Comparison of ENCODE assay signal across 8 mouse cellular contexts in genomic region chr2:145903061-145903901, GRCm38 (mm10). TPM values are rescaled to one million over a fixed set of nuclear protein-coding genes. Genes with fewer than 3 reads are reported as not detected.
DNase-seq lines count a peak whose midpoint lies in the region; ATAC-seq and TF ChIP-seq lines count a peak whose summit lies in the region.

No protein-coding gene starts in this region.

- H3K9me3 ChIP-seq in ES-Bruce4 (replicated peaks; ENCODE audit: control insufficient read depth, insufficient read depth, low read length, poor library complexity, severe bottlenecking): no peaks in the 10 kb centered on the region
- H3K9me3 ChIP-seq in forebrain, embryonic 12.5 days: no peaks in the 10 kb centered on the region
- H3K9me3 ChIP-seq in heart, postnatal 0 days (replicated peaks; ENCODE audit: control insufficient read depth, low read length): no peaks in the 10 kb centered on the region
- H3K9me3 ChIP-seq in liver, embryonic 15.5 days (replicated peaks): no peaks in the 10 kb centered on the region
- no peaks in the 10 kb centered on the region for H3K9me3 ChIP-seq in neural tube, embryonic 11.5 days (ENCODE audit: control insufficient read depth, low read length)
- H3K9me3 ChIP-seq in stomach, embryonic 16.5 days (replicated peaks; ENCODE audit: control insufficient read depth, low read length): no peaks in the 10 kb centered on the region

- no peak for TF ChIP-seq POLR2A in ES-Bruce4 (IDR thresholded peaks at IDR 0.05; ENCODE audit: insufficient read depth, low read length)

- H3K9ac ChIP-seq in ES-Bruce4 (ENCODE audit: low read depth, poor library complexity, severe bottlenecking): peak overlapping the region; percentile 93
- H3K9ac ChIP-seq in forebrain, embryonic 12.5 days: peak overlapping the region; percentile 93
- H3K9ac ChIP-seq in heart, postnatal 0 days (replicated peaks; ENCODE audit: low read depth, low read length): peak overlapping the region; percentile 94
- H3K9ac ChIP-seq in liver, embryonic 15.5 days: peak overlapping the region; percentile 79
- H3K9ac ChIP-seq in neural tube, embryonic 11.5 days (ENCODE audit: low read length): peak overlapping the region; percentile 96
- H3K9ac ChIP-seq in stomach, embryonic 16.5 days (ENCODE audit: low read length): peak overlapping the region; percentile 86

- ATAC-seq in forebrain, embryonic 12.5 days (ENCODE audit: low FRiP score): peak; percentile 97
- peak; percentile 99 for ATAC-seq in heart, postnatal 0 days (ENCODE audit: insufficient read depth, low read depth)
- ATAC-seq in liver, embryonic 15.5 days (ENCODE audit: insufficient read depth): peak; percentile 90
- peak; percentile 95 for ATAC-seq in neural tube, embryonic 11.5 days (ENCODE audit: insufficient read depth, low FRiP score, low TSS enrichment)
- ATAC-seq in stomach, embryonic 16.5 days (ENCODE audit: insufficient read depth, low FRiP score): peak; percentile 95

- TF ChIP-seq EP300 in ES-Bruce4 (IDR thresholded peaks at IDR 0.05; ENCODE audit: insufficient read depth, low read depth, low read length): no peak
- no peak for TF ChIP-seq EP300 in heart, postnatal 0 days (IDR thresholded peaks at IDR 0.05; ENCODE audit: low read depth)

- H3K4me2 ChIP-seq in forebrain, embryonic 12.5 days: peak overlapping the region; percentile 64
- H3K4me2 ChIP-seq in heart, postnatal 0 days (ENCODE audit: low read depth, low read length): peak overlapping the region; percentile 69
- peak overlapping the region; percentile 72 for H3K4me2 ChIP-seq in liver, embryonic 15.5 days
- H3K4me2 ChIP-seq in neural tube, embryonic 11.5 days (ENCODE audit: low read depth): peak overlapping the region; percentile 55
- peak overlapping the region; percentile 89 for H3K4me2 ChIP-seq in stomach, embryonic 16.5 days (ENCODE audit: low read depth, low read length)

- no peaks in the 10 kb centered on the region for H3K4me1 ChIP-seq in ES-Bruce4 (ENCODE audit: control insufficient read depth, insufficient read depth, low read length)
- H3K4me1 ChIP-seq in forebrain, embryonic 12.5 days: peaks cover 21% of the 10 kb centered on the region
- peaks cover 19% of the 10 kb centered on the region for H3K4me1 ChIP-seq in heart, postnatal 0 days (ENCODE audit: control insufficient read depth, insufficient read depth)
- H3K4me1 ChIP-seq in liver, embryonic 15.5 days (replicated peaks): peaks cover 29% of the 10 kb centered on the region
- H3K4me1 ChIP-seq in neural tube, embryonic 11.5 days (ENCODE audit: control insufficient read depth, insufficient read depth, low read length): no peaks in the 10 kb centered on the region
- H3K4me1 ChIP-seq in stomach, embryonic 16.5 days (ENCODE audit: control insufficient read depth, insufficient read depth, low read length): peaks cover 19% of the 10 kb centered on the region

- under 1% methylated on average over 68 of the region's 68 CpGs for WGBS in forebrain, embryonic 12.5 days
- under 1% methylated on average over 68 of the region's 68 CpGs for WGBS in heart, postnatal 0 days
- under 1% methylated on average over 68 of the region's 68 CpGs for WGBS in liver, embryonic 15.5 days (ENCODE audit: insufficient replicate concordance)
- under 1% methylated on average over 68 of the region's 68 CpGs for WGBS in neural tube, embryonic 11.5 days
- under 1% methylated on average over 68 of the region's 68 CpGs for WGBS in stomach, embryonic 16.5 days

- peaks cover 21% of the 10 kb centered on the region for H3K36me3 ChIP-seq in ES-Bruce4 (ENCODE audit: control insufficient read depth, insufficient read depth, low read length, poor library complexity, severe bottlenecking)
- H3K36me3 ChIP-seq in forebrain, embryonic 12.5 days (replicated peaks): 0 out of 2 replicates have a peak, but pooled peaks cover 7% of the 10 kb centered on the region
- H3K36me3 ChIP-seq in heart, postnatal 0 days (replicated peaks; ENCODE audit: control insufficient read depth, insufficient read depth, low read length): peaks cover 9% of the 10 kb centered on the region; the same call in 1 of the 2 replicates
- H3K36me3 ChIP-seq in liver, embryonic 15.5 days (replicated peaks): 0 out of 2 replicates have a peak, but pooled peaks cover 12% of the 10 kb centered on the region
- H3K36me3 ChIP-seq in neural tube, embryonic 11.5 days (ENCODE audit: control insufficient read depth, insufficient read depth, low read length): no peaks in the 10 kb centered on the region
- H3K36me3 ChIP-seq in stomach, embryonic 16.5 days (ENCODE audit: control insufficient read depth, insufficient read depth, low read length): no peaks in the 10 kb centered on the region

- DNase-seq in c-Kit-positive CD71-positive TER-119-positive erythroid progenitor cells, embryonic 14.5 days (ENCODE audit: low spot score): peak; percentile 74
- DNase-seq in heart, postnatal 0 days (ENCODE audit: low spot score): peak; percentile 88
- DNase-seq in kidney, postnatal 36 days: peak; percentile 94 to 95
- peak; percentile 91 for DNase-seq in neural tube, embryonic 11.5 days (ENCODE audit: low spot score)

- H3K27ac ChIP-seq in ES-Bruce4 (ENCODE audit: insufficient read depth, low read length): peak overlapping the region; percentile 20
- peak overlapping the region; percentile 75 for H3K27ac ChIP-seq in forebrain, embryonic 12.5 days
- H3K27ac ChIP-seq in heart, postnatal 0 days (ENCODE audit: low read depth): peak overlapping the region; percentile 93
- H3K27ac ChIP-seq in liver, embryonic 15.5 days (replicated peaks): peak overlapping the region; percentile 77
- H3K27ac ChIP-seq in neural tube, embryonic 11.5 days (ENCODE audit: low read depth, low read length): peak overlapping the region; percentile 76
- peak overlapping the region; percentile 82 for H3K27ac ChIP-seq in stomach, embryonic 16.5 days (ENCODE audit: low read length)

- peak overlapping the region; percentile 83 for H3K4me3 ChIP-seq in ES-Bruce4 (ENCODE audit: low read depth, low read length)
- peak overlapping the region; percentile 99 for H3K4me3 ChIP-seq in forebrain, embryonic 12.5 days (replicated peaks)
- peak overlapping the region; percentile 97 for H3K4me3 ChIP-seq in heart, postnatal 0 days (ENCODE audit: low read depth, low read length)
- H3K4me3 ChIP-seq in liver, embryonic 15.5 days (replicated peaks): peak overlapping the region; percentile 96
- H3K4me3 ChIP-seq in neural tube, embryonic 11.5 days (ENCODE audit: low read depth, low read length): peak overlapping the region; percentile 96
- H3K4me3 ChIP-seq in stomach, embryonic 16.5 days (replicated peaks; ENCODE audit: low read length): peak overlapping the region; percentile 71

- H3K27me3 ChIP-seq in ES-Bruce4 (ENCODE audit: control insufficient read depth, insufficient read depth, low read length, poor library complexity, severe bottlenecking): no peaks in the 10 kb centered on the region
- H3K27me3 ChIP-seq in forebrain, embryonic 12.5 days: no peaks in the 10 kb centered on the region
- H3K27me3 ChIP-seq in heart, postnatal 0 days (ENCODE audit: control insufficient read depth, insufficient read depth, low read length): no peaks in the 10 kb centered on the region
- H3K27me3 ChIP-seq in liver, embryonic 15.5 days: no peaks in the 10 kb centered on the region
- H3K27me3 ChIP-seq in neural tube, embryonic 11.5 days (ENCODE audit: control insufficient read depth, insufficient read depth, low read length): no peaks in the 10 kb centered on the region
- H3K27me3 ChIP-seq in stomach, embryonic 16.5 days (ENCODE audit: control insufficient read depth, insufficient read depth, low read length): no peaks in the 10 kb centered on the region

- TF ChIP-seq CTCF in ES-Bruce4 (IDR thresholded peaks at IDR 0.05; ENCODE audit: low read depth, low read length): peak; percentile 39
- TF ChIP-seq CTCF in heart, postnatal 0 days (IDR thresholded peaks at IDR 0.05; ENCODE audit: low read depth): peak; percentile 54

RNA-seq across cellular contexts. Expression of gene Naa20, which starts 1.4 kb away (rescaled TPM):
- 114 and 119 TPM in 2 replicates for polyA plus RNA-seq in ES-Bruce4 (2011; ENCODE audit: insufficient read depth, insufficient read length, low read depth, missing spikeins)
- polyA plus RNA-seq in forebrain, embryonic 12.5 days (2016; fragmentation: Nextera tagmentation; extraction: Ambion mirVana): 124 and 132 TPM in 2 replicates
- total RNA-seq in heart, postnatal 0 days (2014; rRNA removed; ENCODE audit: low replicate concordance): 155 and 298 TPM in 2 replicates
- 243 TPM in 2 replicates for polyA plus RNA-seq in heart, postnatal 0 days (2015; fragmentation: Nextera tagmentation; extraction: Ambion mirVana)
- 46.5 and 50.3 TPM in 2 replicates for polyA plus RNA-seq in liver, embryonic 15.5 days (2015; fragmentation: Nextera tagmentation; extraction: Ambion mirVana)
- polyA plus RNA-seq in neural tube, embryonic 11.5 days (2014; fragmentation: Nextera tagmentation; extraction: Ambion mirVana): 156 and 164 TPM in 2 replicates
- 144 and 160 TPM in 2 replicates for polyA plus RNA-seq in stomach, embryonic 16.5 days (2015; fragmentation: Nextera tagmentation; extraction: Ambion mirVana)

RNA-seq across cellular contexts. Expression of gene Cfap61, which starts 31.3 kb away (rescaled TPM):
- polyA plus RNA-seq in ES-Bruce4 (2011; ENCODE audit: insufficient read depth, insufficient read length, low read depth, missing spikeins): 1.1 and 2.4 TPM in 2 replicates
- polyA plus RNA-seq in forebrain, embryonic 12.5 days (2016; fragmentation: Nextera tagmentation; extraction: Ambion mirVana): 1.1 and 1.2 TPM in 2 replicates
- total RNA-seq in heart, postnatal 0 days (2014; rRNA removed; ENCODE audit: low replicate concordance): 0.46 TPM in 1 of 2 replicates, not detected in the other
- polyA plus RNA-seq in heart, postnatal 0 days (2015; fragmentation: Nextera tagmentation; extraction: Ambion mirVana): 0.37 and 0.68 TPM in 2 replicates
- polyA plus RNA-seq in liver, embryonic 15.5 days (2015; fragmentation: Nextera tagmentation; extraction: Ambion mirVana): not detected in 2 replicates
- 0.91 and 3.1 TPM in 2 replicates for polyA plus RNA-seq in neural tube, embryonic 11.5 days (2014; fragmentation: Nextera tagmentation; extraction: Ambion mirVana)
- polyA plus RNA-seq in stomach, embryonic 16.5 days (2015; fragmentation: Nextera tagmentation; extraction: Ambion mirVana): 0.12 and 0.13 TPM in 2 replicates

RNA-seq across cellular contexts. Expression of gene Crnkl1, which starts 31.5 kb away (rescaled TPM):
- polyA plus RNA-seq in ES-Bruce4 (2011; ENCODE audit: insufficient read depth, insufficient read length, low read depth, missing spikeins): 32.7 and 35.8 TPM in 2 replicates
- 37.9 and 41.7 TPM in 2 replicates for polyA plus RNA-seq in forebrain, embryonic 12.5 days (2016; fragmentation: Nextera tagmentation; extraction: Ambion mirVana)
- 9.4 and 14.1 TPM in 2 replicates for total RNA-seq in heart, postnatal 0 days (2014; rRNA removed; ENCODE audit: low replicate concordance)
- polyA plus RNA-seq in heart, postnatal 0 days (2015; fragmentation: Nextera tagmentation; extraction: Ambion mirVana): 14.0 and 15.5 TPM in 2 replicates
- polyA plus RNA-seq in liver, embryonic 15.5 days (2015; fragmentation: Nextera tagmentation; extraction: Ambion mirVana): 14.3 and 14.7 TPM in 2 replicates
- polyA plus RNA-seq in neural tube, embryonic 11.5 days (2014; fragmentation: Nextera tagmentation; extraction: Ambion mirVana): 44.1 and 46.5 TPM in 2 replicates
- polyA plus RNA-seq in stomach, embryonic 16.5 days (2015; fragmentation: Nextera tagmentation; extraction: Ambion mirVana): 21.7 and 24.8 TPM in 2 replicates

Comparison
In these comparisons a context has a peak if more than half of its experiments do, and no peak if none do; other contexts are left out.
1. Peak in every context shown above with its lines: DNase-seq, ATAC-seq, H3K4me3 ChIP-seq and H3K27ac ChIP-seq.
2. H3K27ac ChIP-seq: peak in every context shown above with its lines; median percentile 93 in heart, postnatal 0 days; 82 in stomach, embryonic 16.5 days; 77 in liver, embryonic 15.5 days; 76 in neural tube, embryonic 11.5 days; 75 in forebrain, embryonic 12.5 days; 20 in ES-Bruce4.